Mouse (Mus musculus): Measurements from ENCODE around the gene Foxn1. TPM values are rescaled to one million over a fixed set of nuclear protein-coding genes. Genes with fewer than 3 reads are reported as not detected.
A peak's percentile ranks its signal among the peaks of the same experiment; 100 is the strongest.

Gene Foxn1
- polyA plus RNA-seq, 1 experiment from 2014 or later = 0.48 TPM

- no peaks in the 10 kb centered on the region for H3K9me3 ChIP-seq
- H3K27me3 ChIP-seq = no peaks in the 10 kb centered on the region
- no peak for ATAC-seq (ENCODE audit: low FRiP score, low read depth)
- no peak overlapping the region for H3K27ac ChIP-seq
- peaks cover 26% of the 10 kb centered on the region for H3K36me3 ChIP-seq
- WGBS = 61% methylated on average over 7 of the region's 7 CpGs
- H3K9ac ChIP-seq = no peak overlapping the region
- H3K4me1 ChIP-seq = peaks cover 41% of the 10 kb centered on the region
- H3K4me2 ChIP-seq (replicated peaks) = no peak overlapping the region
- no peak overlapping the region for H3K4me3 ChIP-seq
These were observed 37.9 kb downstream of the Foxn1 start for GRCm38 (mm10) chr11:78348474-78348873.

- H3K27me3 ChIP-seq = no peaks in the 10 kb centered on the region
- H3K36me3 ChIP-seq = peaks cover 26% of the 10 kb centered on the region
- H3K4me3 ChIP-seq = no peak overlapping the region
- WGBS = 75% methylated on average over 9 of the region's 9 CpGs
- no peak overlapping the region for H3K4me2 ChIP-seq (replicated peaks)
- H3K9me3 ChIP-seq = no peaks in the 10 kb centered on the region
- no peak overlapping the region for H3K27ac ChIP-seq
- H3K9ac ChIP-seq = no peak overlapping the region
- no peak for ATAC-seq (ENCODE audit: low FRiP score, low read depth)
- peaks cover 43% of the 10 kb centered on the region for H3K4me1 ChIP-seq
These were observed 38.5 kb downstream of the Foxn1 start for GRCm38 (mm10) chr11:78347908-78348307.

- Histone ChIP-seq H3K4me3 (no peak overlapping the region), H3K9ac (no peak overlapping the region), H3K4me2 (replicated peaks) (no peak overlapping the region), H3K4me1 (peaks cover 45% of the 10 kb centered on the region), H3K27me3 (no peaks in the 10 kb centered on the region), H3K36me3 (peaks cover 26% of the 10 kb centered on the region), H3K9me3 (no peaks in the 10 kb centered on the region), H3K27ac (no peak overlapping the region)
- no peak for ATAC-seq (ENCODE audit: low FRiP score, low read depth)
- WGBS = 94% methylated on average over 10 of the region's 10 CpGs
These were observed 39.1 kb downstream of the Foxn1 start for GRCm38 (mm10) chr11:78347070-78347754.

GRCm38 (mm10) chr11:78346326-78347069 is 39.9 kb downstream of the Foxn1 start:
- Histone ChIP-seq H3K4me2 (replicated peaks) (0 out of 2 replicates have a peak overlapping the region, but pooled peaks have one; percentile 89), H3K4me3 (no peak overlapping the region), H3K9me3 (no peaks in the 10 kb centered on the region), H3K9ac (peak overlapping the region; percentile 45; the same call in 1 of the 2 replicates), H3K4me1 (peaks cover 45% of the 10 kb centered on the region), H3K36me3 (peaks cover 30% of the 10 kb centered on the region), H3K27me3 (no peaks in the 10 kb centered on the region), H3K27ac (no peak overlapping the region)
- WGBS = 72% methylated on average over 6 of the region's 6 CpGs
- ATAC-seq (ENCODE audit: low FRiP score, low read depth) = no peak

GRCm38 (mm10) chr11:78345801-78346200 is 40.6 kb downstream of the Foxn1 start:
- peak overlapping the region; percentile 89; the same call in 1 of the 2 replicates for H3K4me2 ChIP-seq (replicated peaks)
- peaks cover 36% of the 10 kb centered on the region for H3K36me3 ChIP-seq
- H3K9ac ChIP-seq = peak overlapping the region; percentile 50; the same call in 1 of the 2 replicates
- 79% methylated on average over 7 of the region's 7 CpGs for WGBS
- H3K4me1 ChIP-seq = peaks cover 45% of the 10 kb centered on the region
- no peaks in the 10 kb centered on the region for H3K9me3 ChIP-seq
- no peak overlapping the region for H3K4me3 ChIP-seq
- no peak for ATAC-seq (ENCODE audit: low FRiP score, low read depth)
- H3K27ac ChIP-seq = peak overlapping the region; percentile 22; the same call in 1 of the 2 replicates
- H3K27me3 ChIP-seq = no peaks in the 10 kb centered on the region

- peak overlapping the region; percentile 89 for H3K4me2 ChIP-seq (replicated peaks)
- H3K9ac ChIP-seq = peak overlapping the region; percentile 55
- peaks cover 43% of the 10 kb centered on the region for H3K36me3 ChIP-seq
- H3K27me3 ChIP-seq = no peaks in the 10 kb centered on the region
- 66% methylated on average over 8 of the region's 8 CpGs for WGBS
- ATAC-seq (ENCODE audit: low FRiP score, low read depth) = no peak
- H3K9me3 ChIP-seq = no peaks in the 10 kb centered on the region
- H3K4me1 ChIP-seq = peaks cover 45% of the 10 kb centered on the region
- peak overlapping the region; percentile 91 for H3K4me3 ChIP-seq
- H3K27ac ChIP-seq = peak overlapping the region; percentile 52; the same call in 1 of the 2 replicates
These were observed 41.3 kb downstream of the Foxn1 start for GRCm38 (mm10) chr11:78344890-78345715.

GRCm38 (mm10) chr11:78344328-78344889 is 41.9 kb downstream of the Foxn1 start:
- H3K9ac ChIP-seq = peak overlapping the region; percentile 96
- 79% methylated on average over 6 of the region's 6 CpGs for WGBS
- peak overlapping the region; percentile 89 for H3K4me2 ChIP-seq (replicated peaks)
- H3K36me3 ChIP-seq = peaks cover 46% of the 10 kb centered on the region
- H3K27me3 ChIP-seq = no peaks in the 10 kb centered on the region
- peaks cover 38% of the 10 kb centered on the region for H3K4me1 ChIP-seq
- peak overlapping the region; percentile 91 for H3K4me3 ChIP-seq
- no peaks in the 10 kb centered on the region for H3K9me3 ChIP-seq
- H3K27ac ChIP-seq = peak overlapping the region; percentile 93; the same call in 1 of the 2 replicates
- no peak for ATAC-seq (ENCODE audit: low FRiP score, low read depth)

GRCm38 (mm10) chr11:78343381-78344327 is 42.7 kb downstream of the Foxn1 start, which contains the start of gene Unc119:
Gene Unc119, plus strand, starts transcription at chr11:78343482.
- Histone ChIP-seq H3K4me2 (replicated peaks) (peak within 1 kb of the TSS; percentile 89), H3K27me3 (no peaks in the 10 kb centered on the region), H3K27ac (peak within 1 kb of the TSS; percentile 93), H3K36me3 (peaks cover 46% of the 10 kb centered on the region), H3K9ac (peak within 1 kb of the TSS; percentile 96), H3K9me3 (no peaks in the 10 kb centered on the region), H3K4me1 (peaks cover 37% of the 10 kb centered on the region), H3K4me3 (peak within 1 kb of the TSS; percentile 91)
- WGBS = 1% methylated on average over 55 of the region's 66 CpGs
- ATAC-seq (ENCODE audit: low FRiP score, low read depth) = peak; percentile 89

- Histone ChIP-seq H3K9me3 (no peaks in the 10 kb centered on the region), H3K4me3 (no peak overlapping the region), H3K27me3 (no peaks in the 10 kb centered on the region), H3K27ac (no peak overlapping the region), H3K36me3 (peaks cover 45% of the 10 kb centered on the region), H3K4me1 (peaks cover 32% of the 10 kb centered on the region), H3K4me2 (replicated peaks) (no peak overlapping the region), H3K9ac (no peak overlapping the region)
- ATAC-seq (ENCODE audit: low FRiP score, low read depth) = no peak
- WGBS = 82% methylated on average over 12 of the region's 12 CpGs
These were observed 44.7 kb downstream of the Foxn1 start for GRCm38 (mm10) chr11:78341702-78342101.

- no peaks in the 10 kb centered on the region for H3K27me3 ChIP-seq
- no peak overlapping the region; the same call in 1 of the 2 replicates for H3K9ac ChIP-seq
- no peak overlapping the region for H3K4me3 ChIP-seq
- no peak for ATAC-seq (ENCODE audit: low FRiP score, low read depth)
- peaks cover 89% of the 10 kb centered on the region for H3K36me3 ChIP-seq
- H3K4me1 ChIP-seq = no peaks in the 10 kb centered on the region
- no peaks in the 10 kb centered on the region for H3K9me3 ChIP-seq
- H3K27ac ChIP-seq = no peak overlapping the region
- H3K4me2 ChIP-seq (replicated peaks) = no peak overlapping the region
- WGBS = 89% methylated on average over 8 of the region's 8 CpGs
These were observed 49.3 kb downstream of the Foxn1 start for GRCm38 (mm10) chr11:78337040-78337439.

GRCm38 (mm10) chr11:78333992-78334391 is 52.4 kb downstream of the Foxn1 start:
- no peak overlapping the region for H3K27ac ChIP-seq
- peaks cover 66% of the 10 kb centered on the region for H3K36me3 ChIP-seq
- peaks cover 5% of the 10 kb centered on the region for H3K4me1 ChIP-seq
- no peak overlapping the region for H3K4me2 ChIP-seq (replicated peaks)
- H3K9ac ChIP-seq = no peak overlapping the region
- no peak overlapping the region for H3K4me3 ChIP-seq
- 91% methylated on average over 5 of the region's 5 CpGs for WGBS
- H3K9me3 ChIP-seq = no peaks in the 10 kb centered on the region
- ATAC-seq (ENCODE audit: low FRiP score, low read depth) = no peak
- H3K27me3 ChIP-seq = no peaks in the 10 kb centered on the region

Measured in limb, embryonic 13.5 days (tissue).